Mouse (Mus musculus) erythroid progenitor cell, adult 5-6 weeks (primary cell): ENCODE results near the gene Irf8. TPM values are rescaled to one million over a fixed set of nuclear protein-coding genes. Genes with fewer than 3 reads are reported as not detected.

Experiments
- ATAC-seq: replicated peaks from 2 replicates; pipeline ENCODE4 v1.8.0; 2016; ENCODE audit warnings: moderate number of reproducible peaks, mild to moderate bottlenecking, moderate TSS enrichment, inconsistent platforms; ENCODE audit not compliant: poor library complexity, low FRiP score, severe bottlenecking
- total RNA-seq, 2 experiments: library from RNA; stranded (forward) in 1 of 2; stranded (reverse) in 1 of 2; fragments of 150-400 nt in 1 of 2; fragments of 186-747, 209-891 nt in 1 of 2; gene quantifications; 2 replicates each; pipeline versions ENCODE4 v1.2.3 to v1.2.4; 2015 to 2017; ENCODE audit warnings: low replicate concordance in 2 of 2

Irf8 gene
- total RNA-seq, 2 experiments from 2014 or later, result 18.9 to 20.3 TPM

DNA sequence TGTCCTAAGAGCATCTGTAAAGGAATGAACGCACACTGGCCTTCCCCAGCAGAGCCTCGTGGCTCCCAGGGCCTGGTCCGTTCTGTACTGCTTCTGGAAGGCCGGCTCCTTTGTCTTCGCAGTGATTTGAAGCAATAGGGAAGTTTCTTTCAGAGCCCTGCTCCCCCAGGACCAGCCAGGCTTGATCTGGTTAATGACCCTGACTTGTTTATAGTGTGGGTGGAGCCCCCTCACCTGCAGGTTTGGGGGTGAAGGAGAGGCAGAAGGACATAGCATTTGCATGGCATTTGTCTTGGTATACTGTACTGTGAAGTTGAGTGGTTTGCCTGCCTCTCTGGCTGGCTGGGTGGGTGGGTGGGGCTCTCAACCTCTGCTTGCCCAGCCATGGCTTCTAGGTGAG lies 8.3 kb downstream of the Irf8 start:
- no peak for ATAC-seq

DNA sequence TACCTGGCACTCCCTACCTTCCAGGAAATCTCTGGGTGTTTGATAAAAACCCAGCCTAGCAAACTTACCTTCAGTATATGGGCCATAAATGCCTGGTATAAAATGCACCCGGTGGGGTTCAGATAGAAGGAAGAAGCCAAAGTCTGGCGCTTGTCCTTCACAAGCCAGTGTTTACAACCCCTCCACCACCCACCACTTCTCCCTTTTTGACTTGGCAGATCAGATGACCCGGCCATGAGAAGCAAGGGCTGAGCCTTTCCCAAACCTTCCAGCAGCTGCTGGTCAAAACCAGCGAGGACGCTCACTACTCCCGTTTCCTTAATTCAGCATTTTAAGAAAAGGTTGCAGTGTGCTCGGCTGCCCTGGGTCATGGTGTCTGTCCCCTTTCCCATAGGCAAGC lies 9.1 kb downstream of the Irf8 start:
- no peak for ATAC-seq

DNA sequence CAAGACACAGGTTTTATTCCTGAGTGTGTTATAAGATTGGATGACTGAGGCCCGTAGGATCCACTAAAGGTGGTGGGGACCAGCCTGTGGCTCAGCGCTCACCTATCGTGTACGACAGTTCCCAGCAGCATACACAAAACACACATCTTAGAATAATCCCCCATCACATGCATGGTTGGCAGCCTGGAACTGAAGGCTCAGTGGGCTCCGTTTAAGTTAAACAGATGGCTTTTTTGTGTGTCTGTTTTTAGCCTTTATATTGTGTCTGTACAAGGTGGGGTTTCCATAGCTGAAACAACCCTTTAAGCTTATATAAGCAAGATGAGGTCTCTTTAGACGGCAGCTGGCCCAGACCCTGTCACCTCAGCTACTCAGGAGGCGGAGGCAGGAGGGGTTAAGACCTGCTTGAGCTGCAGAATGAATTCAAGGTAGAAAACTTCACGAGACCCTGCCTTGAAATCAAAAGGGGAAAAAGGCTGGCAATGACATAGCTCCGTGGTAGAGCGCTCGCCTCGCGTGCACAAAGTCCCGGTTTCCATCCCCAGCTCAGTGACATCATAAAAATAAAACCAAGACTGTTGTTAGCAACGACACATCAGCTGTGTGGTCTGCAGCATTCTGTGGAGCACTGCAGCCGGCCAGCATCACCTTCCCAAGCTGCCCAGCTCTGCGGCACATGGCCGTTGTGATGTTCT lies 10.0 kb downstream of the Irf8 start:
- ATAC-seq, result no peak

DNA sequence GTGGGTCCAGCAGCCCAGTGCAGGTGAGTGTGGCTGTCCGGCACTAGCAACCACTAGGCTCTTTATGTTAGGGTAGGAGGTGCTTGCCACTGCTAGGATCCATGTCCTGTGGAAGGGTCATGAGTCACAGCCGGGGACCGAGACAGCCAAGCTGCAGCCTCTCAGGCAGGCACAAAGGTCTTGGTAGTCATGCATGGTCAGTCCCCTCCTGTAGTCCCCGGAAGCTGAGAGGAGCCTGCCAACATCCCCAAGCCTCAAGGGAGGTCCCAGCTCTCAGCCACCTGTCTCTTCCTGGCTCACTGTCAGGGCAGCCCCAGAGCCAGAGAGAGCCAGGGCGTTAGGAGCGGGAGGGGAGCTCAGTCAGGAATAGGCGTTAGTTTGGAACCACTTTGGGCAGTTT lies 11.1 kb downstream of the Irf8 start:
- ATAC-seq, result no peak

DNA sequence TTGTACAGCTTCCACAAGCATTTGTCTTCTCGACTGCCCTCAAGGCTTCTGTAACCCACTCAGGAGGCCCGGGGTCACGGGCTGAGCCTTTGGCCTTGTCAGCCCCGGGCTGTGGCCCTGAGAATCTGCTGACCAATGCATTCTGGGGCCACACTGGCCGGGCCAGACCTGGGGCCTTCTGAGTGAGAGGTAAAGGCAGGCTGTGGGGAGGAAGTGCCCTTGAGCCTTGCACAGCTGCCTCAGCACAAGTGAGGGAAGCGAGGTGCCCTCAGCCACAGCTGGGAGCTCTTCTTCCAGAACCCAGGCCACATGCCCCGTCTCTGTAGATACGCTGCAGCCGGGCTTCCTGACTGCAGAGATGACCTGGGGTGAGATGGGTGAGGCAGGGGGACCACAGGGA lies 14.5 kb downstream of the Irf8 start:
- ATAC-seq, result no peak

DNA sequence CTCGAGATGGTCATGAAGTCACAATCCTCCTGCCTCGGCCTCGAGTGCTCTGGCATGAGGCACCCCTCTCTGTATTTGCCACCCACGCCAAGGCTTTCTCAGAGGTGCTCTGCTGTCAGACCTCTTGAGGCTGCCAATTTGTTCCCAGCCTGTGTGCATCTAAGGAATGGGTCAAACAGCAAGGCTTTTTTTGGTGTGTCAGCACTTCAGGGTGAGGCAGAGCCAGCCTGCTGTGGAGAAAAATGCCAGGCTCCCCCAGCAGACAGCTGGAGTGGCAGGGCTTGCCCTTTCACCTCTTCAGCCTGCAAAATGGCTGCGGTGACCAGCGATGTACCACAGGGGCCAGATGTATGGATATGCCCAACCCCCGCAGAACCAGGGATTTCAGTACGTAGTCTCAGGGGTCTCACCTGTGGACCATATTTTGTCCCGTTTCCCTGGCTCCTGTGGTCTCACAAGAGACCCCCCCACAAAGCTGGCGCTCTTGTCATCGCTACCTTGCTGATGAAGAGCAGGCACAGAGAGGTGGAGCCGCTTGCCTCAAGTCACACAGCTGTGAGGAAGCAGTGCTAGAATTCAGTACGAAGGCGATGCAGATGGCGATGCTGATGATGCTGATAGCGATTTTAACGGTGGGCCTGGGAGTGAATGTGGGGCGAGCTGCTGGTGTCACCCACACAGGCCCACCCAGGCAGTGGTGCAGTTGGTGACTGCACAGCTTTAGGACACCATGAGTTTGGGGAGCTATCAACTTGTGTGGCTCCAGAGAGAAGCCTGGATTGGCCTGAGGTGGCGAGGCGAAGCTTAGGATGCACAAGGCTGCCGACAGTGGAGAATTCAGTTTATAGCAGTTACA lies 15.3 kb downstream of the Irf8 start:
- ATAC-seq, result no peak

DNA sequence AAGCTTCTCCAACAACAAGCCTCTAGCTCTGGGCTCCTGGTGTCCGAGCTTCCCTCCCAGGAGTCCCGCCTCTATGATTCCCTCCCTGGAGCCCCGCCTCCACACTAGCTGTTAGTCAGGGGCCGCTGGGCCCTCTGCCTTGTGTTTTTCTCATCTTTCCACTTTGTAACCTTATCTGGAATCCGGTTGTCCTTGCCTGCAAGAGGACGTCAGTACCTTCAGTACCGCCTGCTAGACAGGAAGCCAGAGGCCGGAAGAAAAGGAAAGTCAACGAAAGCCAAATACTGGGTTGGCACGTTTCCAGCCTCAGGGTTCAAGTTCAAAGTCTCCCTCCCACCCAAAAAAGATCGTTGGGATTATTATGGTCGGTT lies 15.9 kb downstream of the Irf8 start:
- no peak for ATAC-seq

DNA sequence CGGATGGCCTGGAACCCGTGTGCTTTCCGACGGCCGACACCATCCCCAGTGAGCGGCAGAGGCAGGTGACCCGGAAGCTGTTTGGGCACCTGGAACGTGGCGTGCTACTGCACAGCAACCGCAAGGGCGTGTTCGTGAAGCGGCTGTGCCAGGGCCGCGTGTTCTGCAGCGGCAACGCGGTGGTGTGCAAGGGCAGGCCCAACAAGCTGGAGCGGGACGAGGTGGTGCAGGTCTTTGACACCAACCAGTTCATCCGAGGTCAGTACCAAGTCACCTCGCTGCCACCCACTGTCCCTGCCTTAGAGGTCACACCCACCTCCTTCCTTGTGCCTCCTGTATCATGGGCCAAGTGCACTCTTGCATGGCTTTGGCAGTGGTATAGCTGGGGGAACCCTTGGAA lies 17.3 kb downstream of the Irf8 start:
- ATAC-seq, result no peak

DNA sequence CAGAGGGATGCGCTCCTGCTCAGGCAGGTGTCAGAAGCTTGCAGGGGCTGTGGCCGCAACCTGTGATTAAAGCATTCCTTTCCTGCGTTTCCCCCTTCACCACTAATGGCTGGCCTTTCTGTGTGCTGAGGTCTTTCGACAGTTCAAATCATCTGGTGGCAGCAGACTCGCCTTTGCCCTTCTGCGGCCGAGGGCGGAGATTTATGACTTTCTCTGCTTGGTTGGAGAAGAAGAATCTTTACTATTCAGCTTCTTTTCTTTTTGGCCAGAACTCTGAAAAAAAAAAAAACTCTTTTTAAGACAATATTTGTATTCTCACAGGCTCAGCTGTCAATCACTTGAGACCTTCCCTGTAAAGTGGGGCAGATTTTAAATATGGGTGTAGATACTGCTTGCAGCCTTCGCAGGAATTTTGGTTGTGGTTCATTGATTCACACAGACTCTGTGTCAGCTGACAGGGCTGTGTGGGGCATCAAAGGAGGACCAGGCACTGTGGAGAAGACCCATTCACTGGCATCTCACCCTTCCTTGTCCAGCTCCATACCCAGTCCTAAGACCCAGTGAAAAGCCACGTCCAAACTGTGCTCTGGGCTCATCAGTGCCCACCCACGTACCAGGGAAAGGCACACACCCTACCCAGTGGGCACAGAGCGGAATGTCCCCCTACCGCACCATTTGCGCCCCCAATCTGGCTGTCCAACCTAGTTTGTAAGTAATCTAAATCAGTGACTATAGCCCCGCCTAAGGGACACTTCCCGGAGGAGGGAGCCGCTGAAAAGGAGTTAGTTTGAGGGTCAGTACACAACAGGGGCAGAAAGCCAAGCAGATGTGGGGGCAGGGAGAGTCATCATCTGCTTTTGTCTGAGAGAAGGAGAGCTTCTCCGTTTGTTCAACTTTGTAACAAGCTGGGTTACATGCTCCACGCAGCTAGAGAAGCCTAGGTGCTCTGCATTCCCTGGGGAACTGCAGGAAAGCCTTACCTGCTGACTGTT lies 19.4 kb downstream of the Irf8 start:
- no peak for ATAC-seq

DNA sequence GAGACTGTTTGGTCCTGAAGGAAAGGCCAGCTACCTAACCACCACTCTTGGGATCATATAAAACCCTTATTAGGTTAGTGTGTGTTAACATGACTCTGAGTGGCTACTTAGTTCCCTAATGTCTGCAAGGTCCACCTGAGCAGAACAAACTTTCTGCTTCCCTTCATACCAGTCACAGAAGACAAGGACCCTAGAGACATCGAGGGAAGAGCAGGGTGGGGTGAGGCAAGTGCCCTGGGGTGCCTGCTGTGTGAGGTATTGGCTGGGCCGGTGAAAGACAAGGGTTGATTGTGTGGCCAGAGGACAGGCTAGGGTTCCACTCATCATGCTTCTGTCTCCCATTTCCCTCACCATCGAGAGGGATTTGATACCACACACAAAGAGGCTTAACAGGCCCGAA lies 21.8 kb downstream of the Irf8 start:
- ATAC-seq, result no peak

DNA sequence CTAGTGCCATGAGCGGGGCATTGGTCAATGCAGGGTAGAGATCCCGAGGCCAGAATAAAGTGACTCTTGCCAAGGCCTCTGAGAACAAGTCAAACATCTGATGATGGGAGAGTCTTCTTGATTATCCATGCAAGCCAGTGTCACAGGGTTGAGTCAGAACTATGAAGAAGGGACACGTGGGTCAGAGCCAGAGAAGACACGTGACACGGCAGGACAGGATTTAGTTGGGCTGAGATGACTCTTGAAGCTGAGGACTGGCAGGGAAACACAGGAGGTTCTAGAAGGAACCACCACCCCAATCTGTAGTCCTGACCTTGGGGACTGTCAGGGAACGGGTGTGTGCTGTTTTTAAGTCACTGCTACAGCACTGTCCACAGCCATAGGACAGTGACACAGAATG lies 23.7 kb downstream of the Irf8 start:
- ATAC-seq, result no peak

DNA sequence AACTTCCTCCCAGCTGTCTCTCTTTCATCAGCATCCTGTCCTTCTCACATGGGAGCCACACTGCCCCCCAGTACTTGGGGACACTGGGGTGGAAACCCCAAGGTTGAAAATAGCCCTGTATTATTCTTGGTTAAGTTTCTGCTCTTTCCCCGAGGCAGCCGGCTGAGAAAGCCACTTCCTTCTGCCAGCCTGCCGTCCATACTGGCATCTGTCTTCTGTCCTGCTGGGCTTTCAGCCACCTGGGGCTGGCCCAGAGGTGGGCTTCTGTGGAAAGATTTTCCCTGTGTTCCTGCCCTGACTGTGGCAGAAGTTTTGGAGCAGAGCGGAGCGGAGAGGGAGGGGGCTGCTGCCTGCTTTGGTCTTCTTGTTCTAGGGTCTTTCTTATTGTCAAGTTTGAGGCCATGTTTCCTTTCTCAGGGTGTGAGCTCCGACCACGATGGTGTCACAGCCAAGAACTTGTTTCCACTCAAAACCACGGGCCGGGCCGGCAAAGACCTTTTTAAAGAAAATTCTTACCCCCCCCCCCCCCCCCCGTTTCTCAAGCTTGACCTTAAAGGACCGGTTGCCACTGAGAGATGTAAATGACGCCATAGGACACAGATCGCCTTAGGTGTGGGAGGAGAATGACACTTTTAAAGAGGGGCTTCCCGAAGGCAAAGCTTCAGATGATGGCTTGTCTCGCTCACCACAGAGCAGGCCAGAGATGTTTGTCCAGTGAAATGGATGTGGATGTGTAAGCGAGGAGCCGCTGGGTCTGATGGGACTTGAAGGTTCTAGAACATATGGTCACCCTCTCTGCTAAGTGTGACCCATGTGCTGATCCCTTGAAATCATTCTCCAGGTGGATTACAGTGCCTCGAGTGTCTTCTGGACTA lies 24.4 kb downstream of the Irf8 start:
- no peak for ATAC-seq

DNA sequence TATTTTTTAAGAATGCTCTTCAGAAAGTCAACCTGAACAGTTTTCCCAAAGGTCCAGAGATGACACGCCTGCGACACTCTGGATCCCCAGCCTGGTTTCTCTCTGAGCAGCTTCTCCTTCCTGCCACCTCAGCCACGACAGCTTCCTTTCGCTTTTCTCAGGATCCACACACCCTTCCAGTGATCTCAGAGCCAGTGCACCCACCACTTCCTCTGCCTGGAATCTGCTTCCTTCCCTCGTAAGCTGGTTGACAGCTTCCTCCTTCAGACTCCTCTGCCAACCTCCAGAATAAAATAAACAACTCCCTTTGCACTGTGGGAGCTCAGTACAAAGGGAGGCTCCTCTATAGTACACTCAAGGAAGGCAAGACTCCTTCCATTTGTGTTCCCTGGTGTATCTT lies 27.1 kb downstream of the Irf8 start:
- ATAC-seq, result no peak

DNA sequence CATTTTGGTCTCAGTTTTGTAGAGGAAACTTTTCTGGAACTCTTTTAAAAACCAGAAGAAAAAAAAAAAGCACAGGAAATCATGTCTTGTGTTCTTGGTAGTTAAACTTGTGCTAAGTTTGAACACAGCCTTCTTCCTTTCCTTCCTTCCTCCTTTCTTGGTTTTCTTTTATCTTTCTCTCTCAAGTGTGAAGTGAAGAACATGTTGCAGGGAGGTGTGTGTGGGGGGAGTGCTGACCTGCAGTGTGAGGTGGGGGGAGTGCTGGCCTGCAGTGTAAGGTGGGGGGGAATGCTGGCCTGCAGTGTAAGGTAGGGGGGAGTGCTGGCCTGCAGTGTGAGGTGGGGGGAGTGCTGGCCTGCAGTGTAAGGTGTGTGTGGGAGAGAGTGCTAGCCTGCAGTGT lies 28.5 kb downstream of the Irf8 start:
- ATAC-seq, result no peak

DNA sequence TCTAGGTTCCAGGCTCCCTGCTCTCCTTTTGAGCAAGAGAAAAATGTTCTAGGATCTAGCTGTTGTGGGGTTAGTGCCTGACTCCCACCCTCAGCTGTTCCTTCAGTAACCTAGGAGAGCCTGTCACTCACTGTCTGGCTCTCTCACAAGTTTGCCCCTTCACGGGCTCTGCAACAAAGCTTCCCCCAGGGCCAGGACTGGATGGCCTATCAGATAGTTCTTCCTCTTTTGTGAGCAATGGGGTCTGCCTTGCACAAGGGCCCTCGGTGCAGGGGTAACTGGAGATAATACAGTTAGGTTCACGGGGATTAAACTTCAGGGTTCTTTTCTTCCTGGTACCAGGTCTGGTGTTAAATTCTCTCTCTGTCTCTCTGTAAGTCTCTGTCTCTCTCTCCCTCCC lies 30.5 kb downstream of the Irf8 start:
- ATAC-seq, result no peak

DNA sequence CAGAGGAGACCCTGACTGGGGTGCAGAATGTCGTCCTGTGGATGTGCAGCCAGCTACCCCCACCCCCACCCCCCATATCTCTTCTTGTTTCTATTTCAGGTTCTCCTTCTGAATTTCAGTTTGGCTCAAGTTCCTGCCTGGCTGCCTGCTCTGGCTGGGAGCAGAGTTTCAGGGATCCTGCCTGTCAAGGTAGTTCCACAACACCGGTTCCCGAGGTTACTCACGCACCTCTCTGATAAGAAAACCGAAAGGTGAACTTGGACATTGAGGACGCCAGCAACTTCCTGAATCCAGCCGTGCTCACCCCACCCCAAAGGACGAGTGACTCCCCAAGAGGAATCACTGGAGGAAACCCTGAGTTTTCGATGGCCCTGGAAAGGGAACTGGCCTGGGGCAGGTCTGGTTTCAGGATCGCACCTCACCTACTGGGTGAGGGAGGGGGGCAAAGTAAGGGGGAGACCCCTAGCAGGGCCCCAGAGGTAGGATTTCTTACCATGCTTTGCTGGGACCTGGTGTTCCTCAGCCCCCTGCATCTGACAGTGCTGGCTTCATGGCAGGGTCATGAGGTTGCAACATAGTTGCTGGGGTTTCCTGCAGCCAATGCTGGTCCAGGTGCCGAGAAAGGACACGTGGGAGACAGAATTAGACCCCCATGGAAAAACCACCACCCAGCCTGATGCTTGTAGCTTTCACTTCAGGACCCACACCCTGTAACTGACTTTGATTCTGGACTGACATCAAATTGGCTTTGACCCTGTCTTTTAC lies 32.5 kb downstream of the Irf8 start:
- ATAC-seq, result no peak

DNA sequence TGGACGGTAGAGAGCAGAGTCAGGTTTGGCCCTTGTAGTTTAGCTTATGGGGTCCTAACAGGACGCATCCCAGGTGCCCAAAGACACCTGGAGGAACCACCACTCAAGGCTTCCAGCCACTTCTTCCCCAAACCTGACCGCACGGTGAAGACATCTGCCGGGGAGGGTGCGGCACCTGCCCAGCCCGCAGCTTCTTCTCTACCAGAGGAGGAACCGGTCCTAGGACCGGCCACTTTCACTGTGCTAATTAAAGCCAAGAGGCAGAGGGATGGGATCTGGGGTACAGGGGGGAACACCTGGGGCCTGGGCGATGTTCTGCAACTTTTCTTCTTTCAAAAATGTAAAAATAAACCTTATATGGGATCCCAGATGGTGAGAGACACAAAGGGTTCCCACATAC lies 41.0 kb downstream of the Irf8 start:
- ATAC-seq, result no peak

DNA sequence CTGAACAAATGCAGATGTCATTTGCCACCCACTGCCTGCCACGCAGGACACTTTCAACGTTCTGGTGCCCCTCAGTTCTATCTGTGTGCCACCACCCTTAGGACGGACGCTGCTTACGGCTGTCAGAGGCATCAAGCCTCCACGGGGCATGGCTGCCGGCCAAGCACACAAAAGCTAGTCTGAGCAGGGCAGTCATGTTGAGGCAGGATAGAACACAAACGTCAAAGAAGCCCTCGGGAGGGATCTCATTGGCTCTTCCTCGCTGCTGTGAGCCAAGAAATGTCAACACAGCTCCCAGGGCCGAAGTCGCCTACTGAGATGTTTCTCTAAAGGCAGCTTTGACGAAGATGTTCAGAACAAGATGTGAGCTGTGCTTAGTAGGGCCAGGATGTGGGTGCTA lies 41.6 kb downstream of the Irf8 start:
- no peak for ATAC-seq

DNA sequence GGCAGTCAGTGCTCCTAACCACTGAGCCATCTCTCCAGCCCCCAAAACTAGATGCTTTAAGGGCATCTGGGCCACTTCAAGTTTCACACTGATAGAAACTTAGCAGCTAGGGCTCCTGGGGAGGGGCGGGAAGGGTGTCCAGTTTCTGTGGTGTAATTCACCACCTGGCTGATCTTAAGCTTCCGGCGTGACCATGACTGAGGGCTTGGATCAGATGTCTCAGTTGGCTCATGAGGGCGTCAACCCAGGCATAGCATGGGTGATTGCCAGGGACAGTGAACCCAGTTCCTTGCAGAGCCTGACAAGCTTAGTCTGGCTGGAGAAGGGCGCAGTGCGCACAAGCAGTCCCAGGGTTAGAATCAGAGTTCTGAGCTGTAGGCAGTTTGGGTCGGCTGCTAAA lies 42.9 kb downstream of the Irf8 start:
- no peak for ATAC-seq
